ENCODE assay signal across 8 mouse cellular contexts in genomic region chr10:19014381-19015256, GRCm38 (mm10). TPM values are rescaled to one million over a fixed set of nuclear protein-coding genes. Genes with fewer than 3 reads are reported as not detected.
DNase-seq lines count a peak whose midpoint lies in the region; ATAC-seq and TF ChIP-seq lines count a peak whose summit lies in the region.

No protein-coding gene starts in this region.

- peak; percentile 48 for DNase-seq in lung, embryonic 14.5 days
- DNase-seq in lung, adult 18-20 months = no peak
- DNase-seq in R1 (ENCODE audit: low read depth, low spot score) = peak; percentile 72
- peak; percentile 19 to 28 for DNase-seq in heart, postnatal 36 days
- DNase-seq in natural killer cell, adult 2 months (ENCODE audit: low spot score in 2 of 2) = peak; percentile 25 to 60
- no peak for DNase-seq in ovary, postnatal 36 days (ENCODE audit: low spot score)

- ATAC-seq in lung, embryonic 14.5 days (ENCODE audit: insufficient read depth) = 0 out of 2 replicates have a peak, but pooled peaks have one; percentile 9
- no peak; the same call in none of the 2 replicates for ATAC-seq in embryonic facial prominence, embryonic 13.5 days (ENCODE audit: insufficient number of reproducible peaks, insufficient read depth, low FRiP score, low TSS enrichment, low read depth)
- ATAC-seq in limb, embryonic 15.5 days (ENCODE audit: insufficient number of reproducible peaks, low FRiP score, low TSS enrichment, low read depth) = no peak; the same call in 1 of the 2 replicates

- intact Hi-C loops in heart, postnatal 36 days (cut with DNase I) = loop anchor here (1.0 to 5.0 kb wide), 4 partner anchors 62 to 172 kb away; no protein-coding TSS in a partner anchor

- no peaks in the 10 kb centered on the region for H3K4me1 ChIP-seq in lung, embryonic 14.5 days (ENCODE audit: insufficient read depth)
- peaks cover 12% of the 10 kb centered on the region for H3K4me1 ChIP-seq in embryonic facial prominence, embryonic 13.5 days
- H3K4me1 ChIP-seq in limb, embryonic 15.5 days = peaks cover 17% of the 10 kb centered on the region

- H3K9me3 ChIP-seq in lung, embryonic 14.5 days (ENCODE audit: low read depth, low read length) = no peaks in the 10 kb centered on the region
- no peaks in the 10 kb centered on the region for H3K9me3 ChIP-seq in embryonic facial prominence, embryonic 13.5 days
- H3K9me3 ChIP-seq in limb, embryonic 15.5 days = no peaks in the 10 kb centered on the region

- peak; percentile 55 for TF ChIP-seq CTCF in lung, embryonic 14.5 days (IDR thresholded peaks at IDR 0.05; ENCODE audit: low read depth)

- peak overlapping the region; percentile 72 for H3K4me3 ChIP-seq in lung, embryonic 14.5 days (ENCODE audit: low read depth, low read length)
- peak overlapping the region; percentile 83 for H3K4me3 ChIP-seq in embryonic facial prominence, embryonic 13.5 days
- peak overlapping the region; percentile 92 for H3K4me3 ChIP-seq in limb, embryonic 15.5 days

- H3K27ac ChIP-seq in lung, embryonic 14.5 days (ENCODE audit: low read depth) = peak overlapping the region; percentile 54; the same call in 1 of the 2 replicates
- H3K27ac ChIP-seq in embryonic facial prominence, embryonic 13.5 days = peak overlapping the region; percentile 80
- H3K27ac ChIP-seq in limb, embryonic 15.5 days = peak overlapping the region; percentile 91

- peak overlapping the region; percentile 88 for H3K4me2 ChIP-seq in lung, embryonic 14.5 days
- H3K4me2 ChIP-seq in embryonic facial prominence, embryonic 13.5 days = peak overlapping the region; percentile 82
- peak overlapping the region; percentile 82 for H3K4me2 ChIP-seq in limb, embryonic 15.5 days

- no peaks in the 10 kb centered on the region for H3K27me3 ChIP-seq in lung, embryonic 14.5 days (ENCODE audit: insufficient read depth, low read length)
- H3K27me3 ChIP-seq in embryonic facial prominence, embryonic 13.5 days = peaks cover 6% of the 10 kb centered on the region
- H3K27me3 ChIP-seq in limb, embryonic 15.5 days = no peaks in the 10 kb centered on the region

- H3K36me3 ChIP-seq in lung, embryonic 14.5 days (ENCODE audit: insufficient read depth) = no peaks in the 10 kb centered on the region
- no peaks in the 10 kb centered on the region for H3K36me3 ChIP-seq in embryonic facial prominence, embryonic 13.5 days
- H3K36me3 ChIP-seq in limb, embryonic 15.5 days = no peaks in the 10 kb centered on the region

- WGBS in lung, embryonic 14.5 days = under 1% methylated on average over 43 of the region's 43 CpGs
- WGBS in embryonic facial prominence, embryonic 13.5 days = under 1% methylated on average over 43 of the region's 43 CpGs
- WGBS in limb, embryonic 15.5 days = under 1% methylated on average over 43 of the region's 43 CpGs

- H3K9ac ChIP-seq in lung, embryonic 14.5 days = peak overlapping the region; percentile 73
- H3K9ac ChIP-seq in embryonic facial prominence, embryonic 13.5 days = peak overlapping the region; percentile 87
- peak overlapping the region; percentile 80 for H3K9ac ChIP-seq in limb, embryonic 15.5 days

RNA-seq across cellular contexts. Expression of gene Tnfaip3, which starts 0.8 kb away (rescaled TPM):
- polyA plus RNA-seq in lung, embryonic 14.5 days (2014; fragmentation: Nextera tagmentation; extraction: Ambion mirVana) = 1.6 and 2.3 TPM in 2 replicates
- polyA plus RNA-seq in embryonic facial prominence, embryonic 13.5 days (2015; fragmentation: Nextera tagmentation; extraction: Ambion mirVana) = 2.8 and 3.2 TPM in 2 replicates
- total RNA-seq in heart, postnatal 36 days (2021) = 1 to 10 TPM; 2.1 to 2.7 TPM
- 4.9 and 5.0 TPM in 2 replicates for polyA plus RNA-seq in limb, embryonic 15.5 days (2015; fragmentation: Nextera tagmentation; extraction: Ambion mirVana)

Comparison
In these comparisons a context has a peak if more than half of its experiments do, and no peak if none do; other contexts are left out.
1. DNase-seq: peak in lung, embryonic 14.5 days (single experiment), R1 (single experiment), heart, postnatal 36 days (2 of 2) and natural killer cell, adult 2 months (2 of 2); none in lung, adult 18-20 months (0 of 2) and ovary, postnatal 36 days (single experiment).
2. Peak in every context shown above with its lines, with median percentiles within 50 percentile points of each other: H3K27ac ChIP-seq, H3K4me2 ChIP-seq, H3K4me3 ChIP-seq and H3K9ac ChIP-seq.